Mouse (Mus musculus) liver, adult 2 months (tissue): ENCODE measurements at regions not wholly inside any gene's neighbourhood (a gene's known extent, or its start where the extent isn't known, plus 50 kb on each side); places are given as distances from the start of the nearest gene placed in this dataset.

Source experiments
- DNase-seq: peaks from one replicate; pipeline ENCODE4 v3.0.0-alpha.2; 2011; ENCODE audit warnings: low read depth, low spot score; ENCODE audit errors: extremely low read depth
- H3K27ac ChIP-seq: fragments of 200-500 bp; replicated peaks from 2 replicates; pipeline ENCODE4 v1.5.1; 2012; ENCODE audit warnings: low read depth, mild to moderate bottlenecking, control low read depth, inconsistent platforms, low read length; ENCODE audit not compliant: insufficient read depth
- H3K27me3 ChIP-seq: fragments of 200-500 bp; 2 replicates; pipeline ENCODE4 v1.6.1; 2012; ENCODE audit warnings: mild to moderate bottlenecking, moderate library complexity, low read length, inconsistent platforms; ENCODE audit not compliant: control insufficient read depth, insufficient read depth
- H3K36me3 ChIP-seq: fragments of 200-500 bp; 2 replicates; pipeline ENCODE4 v1.6.1; 2012; ENCODE audit warnings: low read length, inconsistent platforms; ENCODE audit not compliant: control insufficient read depth, insufficient read depth
- H3K4me1 ChIP-seq: fragments of 200-500 bp; 2 replicates; pipeline ENCODE4 v1.6.1; 2011; ENCODE audit warnings: low read length; ENCODE audit not compliant: control insufficient read depth, insufficient read depth
- H3K4me3 ChIP-seq: fragments of 200-500 bp; 2 replicates; pipeline ENCODE4 v1.5.1; 2011; ENCODE audit warnings: low read depth, mild to moderate bottlenecking, control low read depth, low read length, moderate library complexity; ENCODE audit not compliant: insufficient read depth
- H3K79me2 ChIP-seq: fragments of 200-500 bp; 2 replicates; pipeline ENCODE4 v1.6.1; 2012; ENCODE audit warnings: inconsistent platforms, mild to moderate bottlenecking, low read length, moderate library complexity; ENCODE audit not compliant: control insufficient read depth, insufficient read depth
- H3K9ac ChIP-seq: fragments of 200-500 bp; 2 replicates; pipeline ENCODE4 v1.6.1; 2012; ENCODE audit warnings: low read depth, mild to moderate bottlenecking, control low read depth, inconsistent platforms, low read length
- CTCF ChIP-seq: fragments of 200-500 bp; IDR thresholded peaks from 2 replicates; pipeline ENCODE4 v1.5.1; 2011; ENCODE audit warnings: low read depth, low read length, control low read depth
- POLR2A ChIP-seq: fragments of 200-500 bp; IDR thresholded peaks from 2 replicates; pipeline ENCODE4 v1.6.1; 2011; ENCODE audit warnings: low read length, control low read depth; ENCODE audit not compliant: insufficient read depth; ENCODE audit errors: extremely low read depth
- WGBS: fragments of 180-500 bp; shearing (Covaris S2); methylation state at CpG from one replicate; pipeline ENCODE4 v1.1.7; 2018; 5-methylcytosine and 5-hydroxymethylcytosine counted together

- no peak overlapping the region for H3K4me3 ChIP-seq
- no peak overlapping the region for H3K9ac ChIP-seq
- no peaks in the 10 kb centered on the region for H3K27me3 ChIP-seq
- H3K27ac ChIP-seq, result no peak overlapping the region
- no peaks in the 10 kb centered on the region for H3K79me2 ChIP-seq
- no peaks in the 10 kb centered on the region for H3K36me3 ChIP-seq
- TF ChIP-seq CTCF, result no peak
- no peak for TF ChIP-seq POLR2A
- WGBS, result 62% methylated on average over 4 of the region's 4 CpGs
- no peaks in the 10 kb centered on the region for H3K4me1 ChIP-seq
- DNase-seq, result no peak
Observed at GRCm38 (mm10) chr17:27308933-27309332, 104.7 kb upstream of the Lemd2 start.

DNA sequence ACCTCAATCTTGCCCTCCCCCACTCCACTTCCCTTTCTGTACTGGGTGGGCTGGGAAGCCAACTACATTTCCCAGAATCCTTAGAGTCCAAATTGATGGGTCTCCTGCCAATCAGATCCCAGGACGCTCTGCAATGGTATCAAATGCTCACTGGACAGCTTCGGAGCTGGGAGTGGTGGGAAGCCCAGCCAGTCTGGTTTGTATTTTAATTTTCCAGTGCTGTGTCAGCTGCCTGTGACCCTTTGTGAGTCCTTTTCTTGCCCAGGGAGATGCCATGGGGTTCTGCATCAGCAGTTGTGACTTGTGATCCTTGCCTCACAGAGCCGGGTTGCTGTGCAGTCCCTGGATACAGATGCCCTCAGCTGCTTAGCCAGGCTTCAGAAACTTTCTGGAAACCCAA is 100.6 kb upstream of the Lemd2 start:
- DNase-seq, result no peak
- WGBS, result 68% methylated on average over 3 of the region's 3 CpGs
- Histone ChIP-seq H3K79me2 (no peaks in the 10 kb centered on the region), H3K36me3 (no peaks in the 10 kb centered on the region), H3K4me1 (no peaks in the 10 kb centered on the region), H3K27ac (no peak overlapping the region), H3K4me3 (no peak overlapping the region), H3K27me3 (no peaks in the 10 kb centered on the region), H3K9ac (no peak overlapping the region)
- TF ChIP-seq POLR2A, result no peak
- TF ChIP-seq CTCF, result no peak

DNA sequence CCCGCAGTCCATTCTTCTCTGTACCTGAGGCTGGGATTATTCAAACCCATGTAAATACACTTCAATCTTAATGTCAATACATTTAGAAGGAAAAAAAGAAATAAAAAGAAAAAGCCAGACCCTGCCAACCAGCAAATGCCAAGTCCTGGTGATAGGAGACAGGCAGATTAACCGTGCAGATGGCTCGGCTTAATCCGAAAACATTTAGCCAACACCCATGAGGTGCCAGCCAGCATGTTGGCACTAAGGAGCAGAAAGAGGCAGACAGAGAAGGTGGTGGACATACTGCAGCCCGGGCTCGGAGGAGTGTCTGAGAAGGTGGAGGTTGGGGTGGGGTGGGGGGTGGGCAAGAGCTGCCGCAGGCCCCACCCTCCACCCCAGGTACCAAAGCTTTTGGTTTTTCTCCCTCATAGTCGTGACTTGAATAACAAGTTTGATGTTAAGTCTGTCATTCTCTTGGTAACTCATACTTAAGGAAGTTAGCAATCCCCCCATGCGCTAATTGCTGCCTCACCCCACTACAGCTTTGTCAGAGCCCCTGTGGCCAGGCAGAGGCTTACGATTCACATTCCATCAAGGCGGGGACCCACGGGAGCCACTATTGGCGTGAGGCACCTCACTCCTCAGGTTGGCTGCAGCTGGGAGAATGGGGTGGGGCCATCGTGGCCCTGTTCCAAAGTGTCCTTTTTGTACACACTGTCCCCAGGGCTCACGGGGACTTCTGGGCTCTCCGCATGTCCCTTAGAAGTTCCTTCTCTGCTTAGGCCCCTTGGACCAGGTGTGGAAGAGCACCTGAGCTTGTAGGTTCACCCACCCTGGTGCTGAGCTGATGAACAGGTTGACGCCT is 99.6 kb upstream of the Lemd2 start:
- no peak overlapping the region for H3K9ac ChIP-seq
- H3K79me2 ChIP-seq, result no peaks in the 10 kb centered on the region
- 79% methylated on average over 17 of the region's 17 CpGs for WGBS
- H3K36me3 ChIP-seq, result no peaks in the 10 kb centered on the region
- TF ChIP-seq POLR2A (no peak), CTCF (no peak)
- no peak overlapping the region for H3K4me3 ChIP-seq
- H3K27ac ChIP-seq, result no peak overlapping the region
- no peak for DNase-seq
- H3K4me1 ChIP-seq, result no peaks in the 10 kb centered on the region
- H3K27me3 ChIP-seq, result no peaks in the 10 kb centered on the region

- no peaks in the 10 kb centered on the region for H3K27me3 ChIP-seq
- 92% methylated on average over 12 of the region's 12 CpGs for WGBS
- no peak overlapping the region for H3K4me3 ChIP-seq
- TF ChIP-seq CTCF (no peak), POLR2A (no peak)
- no peak overlapping the region for H3K9ac ChIP-seq
- no peaks in the 10 kb centered on the region for H3K4me1 ChIP-seq
- no peak overlapping the region for H3K27ac ChIP-seq
- DNase-seq, result no peak
- H3K36me3 ChIP-seq, result no peaks in the 10 kb centered on the region
- H3K79me2 ChIP-seq, result no peaks in the 10 kb centered on the region
Observed at GRCm38 (mm10) chr17:27303061-27303460, 98.8 kb upstream of the Lemd2 start.

DNA sequence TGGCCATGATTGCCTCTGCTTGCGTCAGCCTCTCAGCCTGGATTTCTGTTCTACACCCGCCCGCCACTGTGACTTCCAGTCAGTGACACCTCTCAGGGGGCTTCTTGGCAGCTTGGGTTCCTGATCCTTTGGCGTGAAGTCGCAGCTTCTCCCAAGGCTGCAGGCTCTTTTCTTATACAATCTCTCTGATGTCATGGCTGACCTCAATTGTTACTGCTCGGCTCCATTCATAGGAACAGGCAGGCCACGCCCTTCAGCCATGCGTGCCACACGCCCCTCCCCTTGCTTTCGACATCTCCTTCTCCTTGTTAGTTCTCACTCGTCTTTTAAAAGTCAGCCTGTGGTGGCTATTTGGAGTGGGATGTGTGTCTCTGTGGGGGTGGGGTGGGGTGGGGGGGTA is 97.1 kb upstream of the Lemd2 start:
- H3K27ac ChIP-seq, result no peak overlapping the region
- H3K4me1 ChIP-seq, result no peaks in the 10 kb centered on the region
- H3K27me3 ChIP-seq, result no peaks in the 10 kb centered on the region
- no peak overlapping the region for H3K4me3 ChIP-seq
- H3K36me3 ChIP-seq, result no peaks in the 10 kb centered on the region
- no peak overlapping the region for H3K9ac ChIP-seq
- no peak for DNase-seq
- no peaks in the 10 kb centered on the region for H3K79me2 ChIP-seq
- TF ChIP-seq CTCF, result no peak
- TF ChIP-seq POLR2A, result no peak
- 53% methylated on average over 11 of the region's 11 CpGs for WGBS

GRCm38 (mm10) chr17:27299297-27299696 is 95.0 kb upstream of the Lemd2 start:
- H3K27ac ChIP-seq, result no peak overlapping the region

More at GRCm38 (mm10) chr17:27299297-27299696, 95.0 kb upstream of the Lemd2 start:
- Histone ChIP-seq H3K9ac (no peak overlapping the region), H3K27me3 (no peaks in the 10 kb centered on the region), H3K79me2 (no peaks in the 10 kb centered on the region), H3K4me1 (no peaks in the 10 kb centered on the region), H3K4me3 (no peak overlapping the region), H3K36me3 (no peaks in the 10 kb centered on the region)
- no peak for DNase-seq
- TF ChIP-seq CTCF (no peak), POLR2A (no peak)
- WGBS, result 74% methylated on average over 4 of the region's 4 CpGs
